Mouse (Mus musculus): ENCODE measurements around the gene Ciao2a.

Ciao2a gene

GRCm38 (mm10) chr9:66126456-66127192 is at the start of gene Ciao2a, which contains the start of gene Snx1:
Ciao2a (plus strand) TSS chr9:66126611.
Snx1 (minus strand) TSS chr9:66126587.
- peak; percentile 91 for DNase-seq (ENCODE audit: extremely low read depth, low read depth, low spot score)

- no peak for DNase-seq (ENCODE audit: extremely low read depth, low read depth, low spot score)
Observed at GRCm38 (mm10) chr9:66078072-66078471, 48.3 kb upstream of the Ciao2a start.

DNA sequence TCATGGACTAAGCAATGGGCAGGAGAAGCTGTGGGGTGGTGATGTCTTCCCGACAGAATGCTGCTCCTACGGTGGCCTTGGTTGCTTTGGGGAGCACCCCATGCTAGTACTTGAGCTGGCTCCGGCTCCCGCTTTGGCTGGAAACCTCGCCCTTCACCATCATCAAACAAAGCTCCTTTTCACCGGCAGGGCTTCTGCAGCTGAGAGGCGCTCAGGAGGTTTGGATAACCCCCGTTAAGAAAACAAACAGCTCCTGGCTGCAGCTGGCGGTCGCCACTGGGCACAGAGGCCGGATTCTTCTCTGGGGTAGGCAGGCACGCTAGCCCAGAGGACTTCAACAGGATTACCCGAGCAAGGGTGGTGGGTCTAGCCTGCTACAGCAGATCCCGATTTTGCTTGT is 47.9 kb upstream of the Ciao2a start:
- no peak for DNase-seq (ENCODE audit: extremely low read depth, low read depth, low spot score)

DNA sequence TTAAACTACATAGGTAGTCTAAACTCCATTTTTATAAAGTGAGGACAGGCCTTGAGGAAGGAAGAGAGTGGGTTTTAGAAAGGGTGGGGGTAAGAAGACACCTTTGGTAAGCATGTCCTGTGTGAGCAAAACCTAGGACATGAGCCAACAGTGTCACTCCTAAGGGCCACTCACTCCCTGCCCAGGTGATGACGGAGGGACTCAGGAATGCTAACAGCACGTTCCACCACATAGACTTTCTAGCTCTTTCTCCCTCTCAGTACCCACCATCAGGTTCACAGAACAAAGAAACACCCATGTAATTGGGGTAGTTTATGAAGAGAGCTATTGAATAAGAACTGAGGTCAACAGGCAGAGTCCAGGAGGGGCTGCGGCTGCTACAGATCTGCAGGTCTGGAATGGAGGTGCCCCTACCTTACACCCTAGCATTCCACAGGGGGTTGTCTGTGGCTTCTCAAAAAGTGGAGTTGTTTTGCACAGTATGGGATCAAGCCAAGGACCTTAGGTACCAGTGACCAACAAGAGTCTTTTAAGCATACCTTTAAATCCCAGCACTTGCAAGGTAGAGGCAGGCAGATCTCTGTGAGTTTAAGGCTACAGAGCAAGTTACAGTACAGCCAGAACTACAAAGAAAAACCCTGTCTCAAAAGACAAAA is 45.5 kb upstream of the Ciao2a start:
- DNase-seq (ENCODE audit: extremely low read depth, low read depth, low spot score), result no peak

DNA sequence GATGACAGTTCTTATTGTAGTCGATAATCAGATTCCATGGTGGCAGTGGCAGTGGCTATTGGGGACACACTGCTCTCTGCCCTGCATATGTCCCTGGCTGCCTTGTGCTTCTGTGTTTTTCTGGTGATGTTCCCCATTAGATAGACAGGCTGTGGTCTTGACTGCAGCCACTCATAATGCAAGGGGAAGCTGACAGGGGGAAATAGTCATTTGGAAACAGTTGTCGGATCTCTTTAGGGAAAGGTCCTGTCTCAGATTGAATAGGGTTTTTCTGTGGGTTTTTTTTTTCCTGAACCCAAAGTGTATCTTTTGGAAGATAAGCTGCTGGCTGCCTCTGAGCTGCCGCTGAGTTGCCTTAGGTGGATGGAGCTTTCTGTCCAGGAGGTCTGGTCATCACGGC is 44.4 kb upstream of the Ciao2a start:
- DNase-seq (ENCODE audit: extremely low read depth, low read depth, low spot score), result no peak

DNA sequence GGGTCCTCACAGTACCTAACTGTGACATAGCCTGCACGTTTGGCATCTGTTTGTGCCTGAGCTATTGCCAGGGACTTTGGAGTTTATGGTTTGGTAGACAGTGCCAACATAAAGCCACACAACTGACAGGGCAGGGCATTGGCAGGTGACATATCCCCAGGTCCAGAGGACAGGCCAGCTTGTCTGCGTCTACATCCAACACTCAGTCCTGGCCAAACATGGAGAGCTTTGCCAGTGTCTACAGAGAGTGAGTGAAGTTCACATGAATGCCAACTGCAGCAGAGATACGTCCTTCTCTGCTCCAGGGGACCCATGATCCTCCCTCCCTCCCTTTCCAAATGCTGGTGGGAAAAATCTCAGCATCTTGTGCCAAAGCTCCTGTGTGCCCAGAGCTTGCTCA is 42.2 kb upstream of the Ciao2a start:
- DNase-seq (ENCODE audit: extremely low read depth, low read depth, low spot score), result no peak

DNA sequence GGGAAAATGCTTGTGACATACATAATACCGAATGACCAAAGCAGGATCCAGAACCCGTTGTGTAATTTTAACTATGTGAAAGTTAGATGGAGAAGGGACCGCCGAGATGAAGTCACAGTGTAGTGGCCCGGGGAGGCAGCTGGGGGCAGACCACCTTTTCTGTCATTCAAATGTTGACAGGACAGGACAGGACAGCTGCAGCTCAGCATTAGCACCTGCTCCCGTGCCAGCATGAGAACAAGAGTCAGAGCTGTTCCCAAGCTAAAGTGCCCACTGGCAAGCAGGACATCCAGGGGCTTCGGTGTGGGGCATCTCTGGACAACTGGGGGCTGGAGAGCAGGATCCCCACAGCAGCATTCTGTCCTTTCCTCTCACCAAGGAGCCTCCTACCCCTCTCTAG is 39.3 kb upstream of the Ciao2a start:
- no peak for DNase-seq (ENCODE audit: extremely low read depth, low read depth, low spot score)

DNA sequence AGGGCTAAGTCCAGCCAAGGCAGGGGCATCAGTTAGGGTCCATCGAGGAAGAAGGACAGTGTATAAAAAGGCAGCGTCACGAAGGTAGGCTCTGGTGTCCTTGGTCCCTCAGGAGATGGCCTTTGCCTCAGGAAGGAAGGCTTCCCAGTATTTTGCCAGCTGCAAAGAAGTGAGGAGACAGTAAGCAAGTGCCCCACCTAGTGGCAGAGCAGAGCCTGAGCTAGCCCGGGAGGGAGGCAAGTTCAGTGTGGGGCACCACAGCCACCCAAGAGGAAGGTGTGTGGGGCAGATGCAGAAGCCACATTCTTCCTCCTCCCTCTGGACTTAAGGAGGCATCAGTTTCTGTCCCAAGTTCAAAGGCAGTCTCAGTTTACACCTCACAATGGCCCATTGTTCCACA is 38.0 kb upstream of the Ciao2a start:
- no peak for DNase-seq (ENCODE audit: extremely low read depth, low read depth, low spot score)

DNA sequence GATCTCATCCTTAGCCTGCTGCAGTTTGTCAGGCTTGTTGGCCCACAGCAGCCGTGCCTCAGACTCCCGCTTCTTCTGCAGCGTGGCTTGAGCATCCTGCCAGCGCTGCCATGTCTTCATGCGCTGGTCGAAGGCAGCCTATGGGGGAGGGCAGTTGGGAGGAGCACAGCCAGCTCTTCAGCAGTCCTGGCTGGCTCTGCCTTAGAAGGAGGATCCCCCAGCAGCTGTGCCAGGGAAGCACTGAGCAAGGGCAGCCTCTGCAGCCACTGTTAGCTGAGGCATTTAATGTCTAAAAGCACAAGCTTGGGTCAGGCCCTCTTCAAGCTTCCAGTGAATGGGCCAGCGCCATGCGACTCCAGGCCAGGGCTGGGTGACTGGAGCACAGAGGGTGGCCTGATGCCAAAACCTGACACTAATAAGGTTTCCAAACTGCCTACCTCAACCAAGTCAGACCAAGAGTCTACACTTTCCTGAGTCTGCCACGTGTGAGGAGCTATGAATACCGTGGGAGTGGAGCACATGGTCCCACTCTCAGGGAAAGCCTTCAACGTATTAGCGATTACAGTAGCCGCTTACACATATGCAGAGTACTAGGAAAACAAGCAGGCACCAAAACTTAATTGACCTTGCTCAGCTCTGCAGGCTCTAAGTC is 35.7 kb upstream of the Ciao2a start:
- no peak for DNase-seq (ENCODE audit: extremely low read depth, low read depth, low spot score)

DNA sequence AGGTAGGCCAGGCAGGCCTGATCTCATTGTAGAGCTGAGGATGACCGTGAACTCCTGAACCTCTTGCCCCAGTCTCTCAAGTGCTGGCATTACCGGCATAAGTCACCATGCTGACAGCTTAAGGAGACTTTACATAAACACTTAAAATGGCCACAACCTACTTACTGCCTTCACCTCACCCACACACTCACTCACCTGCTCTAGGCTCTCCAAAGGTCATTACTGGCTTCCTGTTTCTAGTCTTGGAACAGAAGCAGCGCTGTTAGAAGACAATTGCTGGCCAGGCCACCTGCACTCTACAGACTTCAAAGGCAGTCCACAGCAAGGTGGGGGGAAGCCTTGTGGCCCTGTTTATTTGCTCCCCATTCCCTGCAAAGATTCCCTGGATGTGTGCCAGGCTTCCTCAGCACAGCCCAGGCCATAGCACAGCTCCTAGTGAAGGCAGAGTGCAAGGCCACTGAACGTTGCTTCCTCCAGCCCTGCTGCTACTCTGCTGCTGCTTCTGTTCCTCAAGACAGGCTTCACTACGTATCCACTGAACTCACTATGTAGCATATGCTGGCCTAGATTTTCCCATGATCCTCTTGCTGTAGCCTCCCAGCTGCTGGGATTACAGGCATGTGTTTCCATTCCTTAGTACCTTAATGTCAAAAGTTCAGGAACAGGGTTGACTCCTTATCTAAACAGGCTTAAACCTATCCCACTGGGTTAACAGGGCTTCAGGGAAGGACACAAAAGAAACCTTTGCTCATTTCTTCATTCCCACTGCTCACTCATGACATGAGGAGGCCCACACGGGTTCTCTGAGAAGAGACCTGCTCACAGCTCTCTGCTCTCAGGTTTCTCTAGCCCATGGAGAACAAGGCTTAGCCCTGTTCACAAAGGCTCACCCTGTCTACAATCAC is 34.8 kb upstream of the Ciao2a start:
- peak; percentile 21 for DNase-seq (ENCODE audit: extremely low read depth, low read depth, low spot score)

DNA sequence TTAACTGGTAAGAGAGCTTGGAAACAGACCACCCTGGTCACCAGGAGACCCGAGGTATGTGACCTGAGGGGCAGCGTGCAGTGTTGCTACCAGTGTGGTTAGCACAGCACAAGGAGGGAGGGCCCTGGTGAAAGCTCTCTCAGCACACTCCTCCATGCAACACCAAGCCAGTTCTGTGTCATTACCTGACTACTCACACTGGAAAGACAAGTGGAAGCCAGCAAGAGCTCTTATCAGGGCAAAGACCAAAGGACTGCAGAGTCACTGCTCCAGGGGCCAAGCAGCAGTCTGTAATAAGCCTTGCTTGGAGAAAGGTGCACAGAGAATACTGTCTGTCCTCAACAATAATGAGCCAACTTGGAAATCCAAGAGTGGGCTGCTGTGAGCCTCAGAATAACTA is 33.7 kb upstream of the Ciao2a start:
- no peak for DNase-seq (ENCODE audit: extremely low read depth, low read depth, low spot score)

GRCm38 (mm10) chr9:66101577-66101976 is 24.8 kb upstream of the Ciao2a start:
- no peak for DNase-seq (ENCODE audit: extremely low read depth, low read depth, low spot score)

DNA sequence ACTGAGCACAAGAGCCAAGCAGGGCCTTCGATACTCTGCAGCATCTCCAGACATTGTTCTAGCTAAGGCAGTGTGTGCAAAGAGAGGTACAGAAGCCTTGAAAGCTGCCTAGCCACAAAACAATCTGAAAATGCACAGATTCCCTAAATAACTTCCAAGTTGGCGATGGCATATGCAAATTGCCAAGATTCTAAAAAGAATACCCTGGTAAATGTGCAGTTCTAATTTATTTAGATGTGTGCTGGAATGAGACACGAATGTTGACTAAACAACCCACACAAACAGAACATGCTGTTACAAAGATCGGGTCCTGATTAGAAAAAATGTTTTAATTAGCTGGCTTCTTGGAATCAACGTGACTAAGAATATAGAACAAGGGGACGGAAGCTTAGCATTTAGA is 23.7 kb upstream of the Ciao2a start:
- no peak for DNase-seq (ENCODE audit: extremely low read depth, low read depth, low spot score)

DNA sequence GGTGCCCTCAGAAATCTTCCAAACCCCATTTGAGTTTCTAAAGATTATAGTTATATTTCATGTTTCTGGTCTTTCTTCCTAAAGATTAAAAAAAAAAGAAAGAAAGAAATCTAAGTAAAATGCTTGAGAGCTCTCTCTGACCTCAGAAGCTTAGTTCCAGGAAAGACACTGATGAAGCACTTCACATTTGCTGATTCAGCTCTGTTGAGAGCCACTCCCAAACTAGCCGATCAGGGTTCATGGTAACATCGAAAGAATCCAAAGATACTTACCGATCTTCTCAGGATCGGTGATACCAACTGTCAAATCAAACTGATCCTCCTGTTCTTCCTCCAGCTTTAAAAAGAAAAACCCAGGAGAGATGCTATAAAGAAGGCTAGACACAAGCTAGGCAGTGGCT is 21.8 kb upstream of the Ciao2a start:
- no peak for DNase-seq (ENCODE audit: extremely low read depth, low read depth, low spot score)

DNA sequence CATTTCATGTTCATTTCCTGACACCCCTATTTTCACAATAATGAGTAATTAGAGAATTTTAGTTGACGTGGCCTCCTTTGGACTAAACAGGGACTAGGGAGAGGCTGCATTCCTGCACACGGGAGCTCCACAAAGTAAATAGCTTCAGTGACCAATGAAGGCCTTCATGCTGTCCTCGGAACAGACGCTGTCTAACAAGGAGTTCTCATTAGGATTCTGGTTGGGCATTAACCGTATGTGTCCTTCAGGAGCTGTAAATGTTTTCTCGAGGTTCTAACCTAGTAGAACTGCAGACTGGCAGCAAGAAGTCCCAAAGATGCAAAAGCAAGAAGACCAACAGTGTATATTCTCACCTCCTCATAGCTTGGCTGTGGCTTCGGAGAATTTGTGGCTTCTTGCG is 21.2 kb upstream of the Ciao2a start:
- no peak for DNase-seq (ENCODE audit: extremely low read depth, low read depth, low spot score)

- DNase-seq (ENCODE audit: extremely low read depth, low read depth, low spot score), result no peak
Observed at GRCm38 (mm10) chr9:66109574-66109973, 16.8 kb upstream of the Ciao2a start.

DNA sequence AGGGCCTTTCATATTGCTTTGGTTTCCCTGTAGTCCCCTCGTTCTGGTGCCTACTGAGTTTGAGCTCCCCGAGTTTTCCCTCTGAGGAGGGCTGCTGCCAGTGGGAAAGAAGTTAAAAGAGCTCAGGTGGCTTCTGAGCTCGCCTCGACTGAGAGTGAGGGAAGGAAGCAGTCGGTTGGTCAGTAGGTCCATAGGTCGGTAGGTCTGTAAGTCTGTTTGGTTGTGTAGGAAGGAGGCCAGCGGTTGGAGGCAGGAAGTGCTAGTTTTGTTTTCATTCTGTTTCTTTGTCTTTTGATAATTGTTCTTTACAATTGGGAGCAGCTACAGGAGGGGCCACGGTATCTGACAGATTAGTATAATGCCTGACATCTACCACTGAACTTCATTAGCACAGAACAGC is 16.3 kb upstream of the Ciao2a start:
- DNase-seq (ENCODE audit: extremely low read depth, low read depth, low spot score), result no peak

- DNase-seq (ENCODE audit: extremely low read depth, low read depth, low spot score), result no peak
Observed at GRCm38 (mm10) chr9:66110611-66111379, 15.6 kb upstream of the Ciao2a start.

DNA sequence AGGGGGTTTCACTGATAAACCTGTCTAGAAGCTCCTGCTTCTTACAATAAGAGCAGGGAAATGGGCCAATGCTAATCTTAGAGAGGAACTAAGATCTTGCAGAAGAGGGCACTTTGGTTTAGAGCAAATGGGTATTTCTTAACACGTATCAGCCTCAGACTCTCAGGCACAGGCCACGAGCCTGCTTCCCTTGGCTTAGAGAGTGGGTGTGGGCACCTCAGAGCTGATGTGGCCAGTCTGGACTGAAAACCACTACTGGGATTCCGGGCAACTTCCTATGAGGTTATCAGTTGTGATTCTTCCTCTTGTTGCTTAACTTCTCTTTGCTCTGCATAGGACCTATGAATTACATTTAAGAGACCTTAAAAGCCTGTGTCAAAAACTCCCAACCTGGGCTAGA is 12.1 kb upstream of the Ciao2a start:
- no peak for DNase-seq (ENCODE audit: extremely low read depth, low read depth, low spot score)

GRCm38 (mm10) chr9:66116890-66117289 is 9.5 kb upstream of the Ciao2a start:
- no peak for DNase-seq (ENCODE audit: extremely low read depth, low read depth, low spot score)

Measured in fat pad, adult 2 months (tissue).